Mouse (Mus musculus): ENCODE data around the gene Gsto1. TPM values are rescaled to one million over a fixed set of nuclear protein-coding genes. Genes with fewer than 3 reads are reported as not detected.

The Gsto1 gene
- total and polyA plus RNA-seq, 3 experiments, result 72.3 to 151 (median 111) TPM

Other genes starting within 250 kb of the Gsto1 start
- not detected for gene Col17a1, start 162.9 kb upstream of the Gsto1 start, total RNA-seq (2021)
- gene Col17a1, start 162.9 kb upstream of the Gsto1 start, polyA plus RNA-seq (2012; rRNA removed), result 0.03 and 0.16 TPM in 2 replicates
- 10 to 100 TPM; 88.4 to 89.9 TPM for gene Sfr1, start 123.3 kb upstream of the Gsto1 start, total RNA-seq (2021)
- 45.7 and 62.8 TPM in 2 replicates for gene Sfr1, start 123.3 kb upstream of the Gsto1 start, polyA plus RNA-seq (2012; rRNA removed)
- 1 to 10 TPM; 2.1 to 3.2 TPM for gene Gsto2, start 10.6 kb downstream of the Gsto1 start, total RNA-seq (2021)
- 0.37 and 0.61 TPM in 2 replicates for gene Gsto2, start 10.6 kb downstream of the Gsto1 start, polyA plus RNA-seq (2012; rRNA removed)
- gene Cfap43, start 64.3 kb downstream of the Gsto1 start, total RNA-seq (2021), result not detected
- 0.06 TPM in 1 of 2 replicates, not detected in the other for gene Cfap43, start 64.3 kb downstream of the Gsto1 start, polyA plus RNA-seq (2012; rRNA removed)
- gene Itprip, start 64.3 kb downstream of the Gsto1 start, total RNA-seq (2021), result 10 to 100 TPM; 18.5 to 19.0 TPM
- gene Itprip, start 64.3 kb downstream of the Gsto1 start, polyA plus RNA-seq (2012; rRNA removed), result 9.8 and 12.8 TPM in 2 replicates
- not detected for gene Cfap58, start 82.7 kb downstream of the Gsto1 start, total RNA-seq (2021)
- gene Cfap58, start 82.7 kb downstream of the Gsto1 start, polyA plus RNA-seq (2012; rRNA removed), result not detected in 2 replicates

All from adrenal gland, adult 2 months (tissue).